Mouse (Mus musculus) megakaryocyte, adult 5-6 weeks (primary cell): ENCODE data around the gene Plcb4. TPM values are rescaled to one million over a fixed set of nuclear protein-coding genes. Genes with fewer than 3 reads are reported as not detected.

Experiments
- ATAC-seq: 2 replicates; pipeline ENCODE4 v1.8.0; 2016; ENCODE audit warnings: mild to moderate bottlenecking, inconsistent platforms; ENCODE audit not compliant: poor library complexity, severe bottlenecking
- total RNA-seq, 2 experiments: library from RNA; stranded (forward) in 1 of 2; stranded (reverse) in 1 of 2; fragments of 153-499, 151-499 nt in 1 of 2; fragments of 221-1000, 200-1000 nt in 1 of 2; gene quantifications; 2 replicates each; pipeline versions ENCODE4 v1.2.3 to v1.2.4; 2015 to 2017

Plcb4 gene
- total RNA-seq, 2 experiments from 2014 or later, result 7.1 to 8.5 TPM

GRCm38 (mm10) chr2:135929021-135929720 is 270.4 kb downstream of the Plcb4 start:
- ATAC-seq, result no peak

GRCm38 (mm10) chr2:135930696-135931095 is 271.9 kb downstream of the Plcb4 start:
- ATAC-seq, result no peak

- ATAC-seq, result peak; percentile 49; the same call in 1 of the 2 replicates
Measured at GRCm38 (mm10) chr2:135932569-135932968, 273.8 kb downstream of the Plcb4 start.

GRCm38 (mm10) chr2:135936376-135936775 is 277.6 kb downstream of the Plcb4 start:
- 0 out of 2 replicates have a peak, but pooled peaks have one; percentile 24 for ATAC-seq

GRCm38 (mm10) chr2:135937646-135938045 is 278.8 kb downstream of the Plcb4 start:
- ATAC-seq, result no peak

- ATAC-seq, result no peak
Measured at GRCm38 (mm10) chr2:135939933-135940332, 281.1 kb downstream of the Plcb4 start.

GRCm38 (mm10) chr2:135947839-135948238 is 289.0 kb downstream of the Plcb4 start:
- ATAC-seq, result no peak

GRCm38 (mm10) chr2:135954760-135955548 is 296.1 kb downstream of the Plcb4 start:
- no peak for ATAC-seq

GRCm38 (mm10) chr2:135955796-135956195 is 297.0 kb downstream of the Plcb4 start:
- no peak for ATAC-seq

- peak; percentile 97 for ATAC-seq
Measured at GRCm38 (mm10) chr2:135957689-135958088, 298.9 kb downstream of the Plcb4 start.

- ATAC-seq, result no peak
Measured at GRCm38 (mm10) chr2:135958453-135958852, 299.6 kb downstream of the Plcb4 start.

- ATAC-seq, result no peak
Measured at GRCm38 (mm10) chr2:135963089-135963488, 304.3 kb downstream of the Plcb4 start.

- ATAC-seq, result peak; percentile 71
Measured at GRCm38 (mm10) chr2:135966871-135967557, 308.2 kb downstream of the Plcb4 start.

GRCm38 (mm10) chr2:135968159-135968558 is 309.3 kb downstream of the Plcb4 start:
- no peak for ATAC-seq

GRCm38 (mm10) chr2:135970902-135971301 is 312.1 kb downstream of the Plcb4 start:
- ATAC-seq, result no peak

GRCm38 (mm10) chr2:135975978-135976377 is 317.2 kb downstream of the Plcb4 start:
- no peak for ATAC-seq

GRCm38 (mm10) chr2:135978790-135979189 is 320.0 kb downstream of the Plcb4 start:
- no peak for ATAC-seq

GRCm38 (mm10) chr2:135980428-135980827 is 321.6 kb downstream of the Plcb4 start:
- ATAC-seq, result no peak

- ATAC-seq, result peak; percentile 51; the same call in 1 of the 2 replicates
Measured at GRCm38 (mm10) chr2:135983972-135984371, 325.2 kb downstream of the Plcb4 start.

GRCm38 (mm10) chr2:135985536-135986265 is 326.9 kb downstream of the Plcb4 start:
- no peak for ATAC-seq

- ATAC-seq, result peak; percentile 76
Measured at GRCm38 (mm10) chr2:135988475-135988874, 329.7 kb downstream of the Plcb4 start.
